Mouse (Mus musculus): ENCODE measurements at regions not wholly inside any gene's neighbourhood (a gene's known extent, or its start where the extent isn't known, plus 50 kb on each side); places are given as distances from the start of the nearest gene placed in this dataset.

DNA sequence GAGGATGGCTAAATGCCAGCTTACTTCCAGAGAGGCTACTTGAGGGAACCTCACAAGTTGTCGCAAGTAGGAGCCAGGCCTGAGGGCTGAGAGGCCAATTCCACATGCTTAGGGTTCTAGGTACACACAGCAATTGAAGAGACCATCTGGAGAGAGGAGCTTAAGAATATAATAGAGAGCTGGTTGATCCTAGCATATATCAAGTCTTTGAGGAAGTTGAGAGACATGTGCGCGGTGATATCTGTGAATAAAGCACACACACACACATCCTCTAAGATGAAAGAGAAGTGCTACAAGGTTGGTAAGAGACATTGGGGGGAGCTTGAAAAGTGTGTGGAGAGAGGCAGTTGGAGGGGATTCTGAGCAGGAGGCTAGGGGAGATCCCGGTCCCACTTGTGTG, 189.5 kb downstream of the Zfp462 start:
- TF ChIP-seq POLR2A (IDR thresholded peaks at IDR 0.05; ENCODE audit: borderline replicate concordance, low read depth, low read length) (no peak), CTCF (IDR thresholded peaks at IDR 0.05; ENCODE audit: low read depth, low read length) (no peak)

All from bone marrow macrophage, adult 2 months (primary cell).